Mouse (Mus musculus) kidney, postnatal 14 days (tissue): ENCODE results near the gene Tefm.
"Not testable (repeated sequence)": the region's sequence is repeated elsewhere in the genome, so short reads cannot be mapped to it uniquely, and the experiment has no call there.

ENCODE experiments used
- DNase-seq: peaks from one replicate; pipeline ENCODE4 v3.0.0; 2022; ENCODE audit warnings: mixed read lengths

Tefm gene

DNA sequence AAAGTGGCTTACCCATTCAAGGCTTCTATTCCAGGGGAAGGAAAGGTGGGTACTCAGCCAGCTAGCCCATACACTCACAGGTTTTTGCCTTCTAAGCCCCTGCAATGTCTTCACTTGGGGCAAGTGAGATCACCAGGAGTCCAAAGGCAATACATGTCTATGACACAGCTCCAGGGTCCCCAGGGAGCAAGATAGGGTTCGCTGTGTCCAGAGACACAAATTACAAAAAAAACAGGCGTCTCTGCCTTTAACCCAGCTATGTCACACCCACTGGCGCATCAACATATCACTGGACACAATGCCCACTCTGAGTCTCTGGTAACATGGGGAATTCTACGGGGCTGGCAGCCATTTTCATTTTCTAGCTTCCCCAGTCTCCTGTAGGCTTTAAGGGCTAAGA lies 14.0 kb upstream of the Tefm start:
- DNase-seq, result no peak

GRCm38 (mm10) chr11:80155541-80155940 lies 13.6 kb upstream of the Tefm start:
- DNase-seq, result no peak

- no peak for DNase-seq
Measured at GRCm38 (mm10) chr11:80154501-80154900, 12.5 kb upstream of the Tefm start.

DNA sequence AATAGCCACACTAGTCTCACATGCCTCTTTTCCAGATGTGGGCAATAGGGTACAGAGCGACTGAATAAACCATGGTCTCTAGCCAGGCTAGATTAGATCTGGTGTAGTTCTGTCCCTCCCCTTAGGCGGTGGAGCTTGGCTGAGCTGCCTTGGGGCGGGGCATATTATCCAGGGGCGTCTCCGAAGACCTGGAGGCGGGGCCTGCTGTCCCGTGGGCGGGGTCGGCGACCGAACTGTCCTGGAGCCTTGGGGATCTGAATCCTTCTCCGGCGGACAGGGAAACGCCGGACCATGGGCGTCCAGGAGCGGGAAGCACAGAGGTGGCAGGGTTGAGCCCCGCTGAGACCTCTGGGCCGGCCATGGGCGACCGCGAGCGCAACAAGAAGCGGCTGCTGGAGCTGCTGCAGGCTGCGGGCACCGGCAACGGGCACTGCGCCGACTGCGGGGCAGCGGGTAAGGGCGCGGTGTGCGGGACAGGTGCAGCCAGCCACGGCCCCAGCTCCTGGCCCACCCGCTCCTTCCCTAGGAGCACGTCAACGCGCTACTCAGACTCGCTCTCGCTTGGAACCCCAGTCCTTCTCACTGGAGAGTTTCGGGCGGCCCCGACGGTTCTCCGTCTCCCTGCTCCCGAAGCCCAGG lies 12.0 kb upstream of the Tefm start, which contains the start of gene Adap2:
Gene Adap2 (plus strand): TSS at position 249 of the 639 bp plus-strand sequence.
- DNase-seq, result peak; percentile 96

GRCm38 (mm10) chr11:80152376-80152775 lies 10.4 kb upstream of the Tefm start:
- DNase-seq, result peak; percentile 56

- DNase-seq, result no peak
Measured at GRCm38 (mm10) chr11:80151541-80151940, 9.6 kb upstream of the Tefm start.

GRCm38 (mm10) chr11:80150566-80150965 lies 8.6 kb upstream of the Tefm start:
- no peak for DNase-seq

- peak; percentile 59 for DNase-seq
Measured at GRCm38 (mm10) chr11:80149412-80150023, 7.5 kb upstream of the Tefm start.

- not testable (repeated sequence) for DNase-seq
Measured at GRCm38 (mm10) chr11:80148974-80149373, 7.0 kb upstream of the Tefm start.

DNA sequence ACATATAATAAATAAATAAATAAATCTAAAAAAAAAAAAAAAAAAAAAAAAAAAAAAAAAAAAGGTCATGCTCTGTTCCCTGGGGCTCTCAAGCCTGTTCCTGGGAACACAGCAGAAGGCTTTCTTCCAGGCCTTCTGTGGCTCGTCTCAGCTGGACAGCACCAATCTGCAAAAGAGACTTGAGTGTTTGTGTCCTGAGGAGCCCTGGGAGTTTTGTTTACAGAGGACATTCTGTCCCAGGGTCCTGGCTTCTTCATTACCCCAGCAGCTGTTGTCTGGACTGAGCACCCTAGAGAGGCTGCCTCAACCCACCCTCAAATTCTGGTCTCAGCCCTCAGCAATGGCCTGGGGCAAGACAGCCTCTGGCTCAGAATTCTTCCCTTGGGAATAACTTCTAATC lies 6.3 kb upstream of the Tefm start:
- DNase-seq, result peak; percentile 80

- DNase-seq, result peak; percentile 38
Measured at GRCm38 (mm10) chr11:80147748-80148147, 5.8 kb upstream of the Tefm start.

GRCm38 (mm10) chr11:80145787-80146275 lies 3.9 kb upstream of the Tefm start:
- peak; percentile 51 for DNase-seq

GRCm38 (mm10) chr11:80142872-80143271 lies 897 bp upstream of the Tefm start:
- no peak for DNase-seq

GRCm38 (mm10) chr11:80137773-80138172 lies 4.2 kb downstream of the Tefm start:
- no peak for DNase-seq

GRCm38 (mm10) chr11:80136786-80137185 lies 5.2 kb downstream of the Tefm start:
- no peak for DNase-seq

GRCm38 (mm10) chr11:80135954-80136683 lies 5.9 kb downstream of the Tefm start:
- no peak for DNase-seq

GRCm38 (mm10) chr11:80134744-80135143 lies 7.2 kb downstream of the Tefm start:
- DNase-seq, result no peak

DNA sequence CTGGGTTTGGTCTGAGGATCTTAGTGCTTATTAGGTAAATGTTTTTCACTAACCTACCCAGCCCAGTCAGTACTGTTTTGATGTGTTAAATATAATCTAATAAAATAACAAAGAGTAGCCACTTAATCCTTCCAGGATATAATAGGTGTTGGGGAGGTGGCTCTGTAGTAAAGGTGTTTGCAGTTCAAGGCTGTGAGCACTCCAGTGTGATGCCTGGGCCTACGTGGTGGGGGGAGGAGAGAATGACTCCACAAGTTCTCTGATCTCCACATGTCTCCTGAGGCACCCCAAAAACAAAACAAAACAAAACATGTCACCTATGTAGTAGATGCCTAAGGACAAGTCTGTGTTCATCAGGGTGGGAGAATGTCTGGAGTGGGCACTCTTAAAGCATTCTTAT lies 9.9 kb downstream of the Tefm start:
- DNase-seq, result no peak

GRCm38 (mm10) chr11:80116411-80116810 lies 25.6 kb downstream of the Tefm start:
- peak; percentile 66 for DNase-seq

DNA sequence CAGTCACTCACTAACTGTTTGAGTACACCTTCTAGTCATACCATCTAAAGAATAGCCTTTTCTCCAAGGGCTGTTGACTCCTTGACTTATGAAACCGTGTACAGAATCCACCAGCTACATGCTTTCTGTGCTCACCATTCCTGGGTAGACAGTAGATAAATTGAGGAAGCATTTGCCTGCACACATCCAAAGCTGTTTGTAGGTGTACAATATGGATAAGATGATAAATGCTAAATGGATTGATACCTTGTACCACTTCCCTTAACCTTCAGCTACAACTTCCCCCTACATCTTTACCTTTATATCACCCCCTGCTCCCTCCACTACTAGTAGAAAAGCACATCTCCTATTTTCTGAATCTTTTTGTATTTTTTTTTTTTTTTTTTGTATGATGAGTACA lies 37.6 kb downstream of the Tefm start:
- DNase-seq, result no peak

DNA sequence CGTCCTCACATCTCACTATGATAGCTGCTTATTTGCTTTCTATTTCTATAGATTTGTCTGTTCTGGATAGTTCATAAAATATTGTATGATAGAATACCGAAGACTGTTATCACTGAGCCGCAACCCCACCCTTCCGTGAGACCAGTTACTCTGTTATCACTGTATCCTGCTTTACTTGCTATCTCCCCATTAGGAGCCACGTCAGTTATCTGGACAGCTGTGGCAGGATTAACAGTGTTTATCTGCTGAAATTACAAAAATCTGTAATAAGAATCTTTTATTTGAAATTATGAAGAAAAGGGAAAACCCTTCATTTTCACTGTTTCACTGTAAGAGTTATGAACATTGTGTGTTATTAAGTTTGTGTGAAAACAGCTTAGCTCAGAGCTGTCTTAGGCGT lies 40.7 kb downstream of the Tefm start:
- no peak for DNase-seq

DNA sequence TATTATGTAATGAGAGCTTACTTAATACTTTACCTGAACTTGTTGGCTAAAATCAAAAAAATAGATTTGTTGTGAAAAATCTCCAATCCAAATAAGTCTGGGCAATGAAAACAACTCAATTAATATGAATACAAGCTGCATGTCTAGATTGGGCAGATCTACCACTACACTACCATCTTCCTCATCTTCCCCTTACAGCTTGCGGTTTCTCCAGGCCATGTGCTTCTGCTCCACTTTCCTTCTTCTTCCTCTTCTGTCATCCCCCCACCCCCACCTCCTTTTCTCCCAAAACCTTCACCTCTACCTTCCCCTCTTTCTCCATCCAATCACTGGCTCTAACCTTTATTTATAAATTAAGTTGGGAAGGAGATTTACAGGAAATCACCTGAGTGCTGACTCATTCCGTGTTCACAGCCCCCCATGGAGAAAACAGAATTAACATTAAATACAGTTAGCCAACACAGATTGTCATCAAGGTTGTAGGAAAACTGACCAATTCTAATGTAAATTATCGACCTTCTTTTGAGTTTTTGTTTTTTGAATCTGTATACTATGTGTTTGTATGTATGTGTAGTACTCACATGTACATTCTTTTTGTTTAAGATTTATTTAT lies 43.4 kb downstream of the Tefm start:
- DNase-seq, result no peak

DNA sequence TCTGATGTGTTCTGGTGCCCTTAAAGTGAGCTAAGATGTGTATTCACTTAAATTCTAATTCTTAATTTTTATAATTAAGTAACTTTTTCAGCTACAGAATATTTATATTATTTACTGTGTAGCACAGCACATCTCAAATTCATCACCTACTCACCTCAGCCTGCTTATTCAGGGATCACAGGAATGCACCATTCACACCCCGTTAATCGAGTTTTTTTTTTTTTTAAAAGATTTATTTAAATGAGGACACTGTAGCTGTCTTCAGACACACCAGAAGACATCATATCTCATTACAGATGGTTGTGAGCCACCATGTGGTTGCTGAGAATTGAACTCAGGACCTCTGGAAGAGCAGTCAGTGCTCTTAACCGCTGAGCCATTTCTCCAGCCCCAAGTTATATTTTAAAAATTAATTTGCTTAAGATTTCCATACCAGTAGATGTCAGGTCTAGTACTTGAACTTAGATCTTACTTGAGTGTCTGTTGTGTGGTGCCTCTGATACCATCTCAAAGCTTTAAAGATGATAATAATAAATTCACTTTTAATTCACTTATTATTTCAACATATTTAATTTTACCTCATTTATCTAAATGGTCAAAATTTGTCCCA lies 51.3 kb downstream of the Tefm start:
- DNase-seq, result no peak
